In the genomic region with DNA sequence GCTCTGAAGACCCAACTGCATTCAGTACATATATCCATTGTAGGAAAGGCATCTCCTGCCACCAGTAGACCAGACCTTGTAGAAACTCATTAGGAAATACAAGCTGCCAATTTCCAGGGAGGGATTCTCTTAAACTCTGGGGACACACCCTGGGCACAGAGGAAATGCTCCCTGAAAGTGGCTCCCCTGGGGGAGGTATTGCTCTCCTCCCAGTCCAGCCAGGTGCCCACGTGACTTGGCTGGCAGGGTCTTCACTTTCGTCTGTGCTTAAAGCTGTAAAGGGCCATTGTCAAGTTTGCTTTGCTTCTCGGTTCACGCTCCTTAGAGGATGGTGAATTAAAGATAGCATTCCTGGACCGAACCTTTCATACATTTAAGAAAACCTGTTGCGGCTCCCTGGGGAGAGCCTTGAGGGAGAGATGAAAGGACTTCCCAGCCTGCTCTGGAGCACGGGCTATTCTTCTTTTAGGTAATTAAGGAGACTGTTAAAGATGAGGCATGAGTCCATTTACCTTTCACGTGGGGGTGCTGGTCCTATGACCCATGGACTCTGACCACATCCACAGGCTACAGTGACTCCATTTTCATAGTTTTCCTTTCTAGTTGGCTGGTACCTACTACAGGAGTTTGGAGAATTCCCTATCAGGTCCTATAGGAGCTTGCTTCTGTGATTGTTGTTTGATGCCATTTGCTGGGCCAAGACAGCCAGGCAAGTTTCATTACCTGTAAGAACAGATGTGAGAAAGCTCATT, we compare ENCODE assay signal across 23 mouse cellular contexts. TPM values are rescaled to one million over a fixed set of nuclear protein-coding genes. Genes with fewer than 3 reads are reported as not detected.
DNase-seq lines count a peak whose midpoint lies in the region; TF ChIP-seq lines count a peak whose summit lies in the region.
"Had no signal": no experiment of that assay in that cellular context is flagged by ENCODE, and none has a peak within 500 bp of the region (broad histone marks: within the 10 kb centered on the region; RNA-seq: fewer than 3 reads in every experiment).

No protein-coding gene starts in this region.

- peak overlapping the region; percentile 51; the same call in 1 of the 2 replicates for H3K27ac ChIP-seq in embryonic fibroblast, embryonic 13.5 days (ENCODE audit: insufficient read depth, low read length)
- no peak overlapping the region for H3K27ac ChIP-seq in embryonic facial prominence, embryonic 10.5 days (replicated peaks)
- H3K27ac ChIP-seq: embryonic facial prominence, embryonic 13.5 days; forebrain, embryonic 13.5 days; hindbrain, postnatal 0 days; layer of hippocampus, adult 2 months; limb, embryonic 13.5 days; liver, embryonic 14.5 days; midbrain, embryonic 12.5 days; stomach, postnatal 0 days had no signal

- no peak for TF ChIP-seq CTCF in embryonic fibroblast, embryonic 13.5 days (IDR thresholded peaks at IDR 0.05; ENCODE audit: borderline replicate concordance, insufficient read depth, low read length)

- 63% methylated on average over 8 of the region's 8 CpGs for WGBS in embryonic facial prominence, embryonic 10.5 days

- peaks cover 23% of the 10 kb centered on the region for H3K4me1 ChIP-seq in embryonic fibroblast, embryonic 13.5 days (ENCODE audit: control insufficient read depth, insufficient read depth, low read length)
- peaks cover 63% of the 10 kb centered on the region for H3K4me1 ChIP-seq in embryonic facial prominence, embryonic 10.5 days

- no peak for TF ChIP-seq POLR2A in embryonic fibroblast, embryonic 13.5 days (IDR thresholded peaks at IDR 0.05; ENCODE audit: low read depth, low read length)

- no peak overlapping the region for H3K4me3 ChIP-seq in embryonic fibroblast, embryonic 13.5 days (ENCODE audit: insufficient read depth, low read length)
- no peak overlapping the region for H3K4me3 ChIP-seq in embryonic facial prominence, embryonic 10.5 days
- H3K4me3 ChIP-seq: embryonic facial prominence, embryonic 13.5 days; forebrain, embryonic 13.5 days; heart, embryonic 12.5 days; layer of hippocampus, adult 2 months; limb, embryonic 13.5 days; midbrain, embryonic 12.5 days had no signal

- DNase-seq in adrenal gland, postnatal 10 days = peak; percentile 68
- no peak for DNase-seq in adrenal gland, postnatal 4 days (ENCODE audit: low spot score in 2 of 2)
- DNase-seq in kidney, adult 8-10 months = peak; percentile 30 to 38
- no peak for DNase-seq in kidney, postnatal 10 days
- DNase-seq in ES-CJ7 (ENCODE audit: low read depth, low spot score) = peak; percentile 19
- no peak for DNase-seq in frontal cortex, postnatal 36 days (ENCODE audit: low spot score in 2 of 2)
- DNase-seq in embryonic facial prominence, embryonic 10.5 days (ENCODE audit: low spot score) = no peak
- DNase-seq: cerebellum, adult 18-20 months; cerebellum, postnatal 25 days; heart, adult 18-20 months; heart, postnatal 10 days; lung, embryonic 14.5 days had no signal

- peaks cover 41% of the 10 kb centered on the region for H3K36me3 ChIP-seq in embryonic facial prominence, embryonic 10.5 days (replicated peaks)

- no peaks in the 10 kb centered on the region for H3K27me3 ChIP-seq in embryonic facial prominence, embryonic 10.5 days (replicated peaks; ENCODE audit: low read depth, poor library complexity, severe bottlenecking)
- H3K27me3 ChIP-seq: embryonic facial prominence, embryonic 13.5 days; forebrain, embryonic 13.5 days; heart, embryonic 12.5 days; limb, embryonic 13.5 days; midbrain, embryonic 12.5 days; Patski had no signal

- no peaks in the 10 kb centered on the region for H3K9me3 ChIP-seq in embryonic facial prominence, embryonic 10.5 days
- H3K9me3 ChIP-seq: embryonic facial prominence, embryonic 13.5 days; forebrain, embryonic 13.5 days; heart, embryonic 12.5 days; limb, embryonic 13.5 days; midbrain, embryonic 12.5 days had no signal

RNA-seq across cellular contexts. Expression of a gene that starts 52.8 kb away (rescaled TPM):
- total RNA-seq in adrenal gland, postnatal 10 days (2021) = 10 to 100 TPM; 22.8 to 26.1 TPM
- 10 to 100 TPM; 42.6 to 42.7 TPM for total RNA-seq in adrenal gland, postnatal 4 days (2021)
- polyA plus RNA-seq in embryonic fibroblast, embryonic 13.5 days (2011; ENCODE audit: insufficient read length, low read depth, missing spikeins) = 29.8 and 41.1 TPM in 2 replicates
- 94.5 and 111 TPM in 2 replicates for polyA plus RNA-seq in embryonic facial prominence, embryonic 10.5 days (2016; fragmentation: Nextera tagmentation; extraction: Ambion mirVana)

Comparison
In these comparisons a context has a peak if more than half of its experiments do, and no peak if none do; other contexts are left out.
1. DNase-seq: peak in adrenal gland, postnatal 10 days (single experiment), kidney, adult 8-10 months (2 of 2) and ES-CJ7 (single experiment); none in adrenal gland, postnatal 4 days (0 of 2), kidney, postnatal 10 days (single experiment), frontal cortex, postnatal 36 days (0 of 2) and embryonic facial prominence, embryonic 10.5 days (single experiment).